Mouse (Mus musculus) lung, postnatal 14 days (tissue): ENCODE measurements at regions not wholly inside any gene's neighbourhood (a gene's known extent, or its start where the extent isn't known, plus 50 kb on each side); places are given as distances from the start of the nearest gene placed in this dataset.

Source experiments
- DNase-seq: peaks from one replicate; pipeline ENCODE4 v3.0.0; 2021

GRCm38 (mm10) chrX:10770575-10770974, 55.8 kb downstream of the Mid1ip1 start:
- DNase-seq, result no peak

- DNase-seq, result peak; percentile 45
Observed at GRCm38 (mm10) chrX:10775714-10776515, 61.1 kb downstream of the Mid1ip1 start.

DNA sequence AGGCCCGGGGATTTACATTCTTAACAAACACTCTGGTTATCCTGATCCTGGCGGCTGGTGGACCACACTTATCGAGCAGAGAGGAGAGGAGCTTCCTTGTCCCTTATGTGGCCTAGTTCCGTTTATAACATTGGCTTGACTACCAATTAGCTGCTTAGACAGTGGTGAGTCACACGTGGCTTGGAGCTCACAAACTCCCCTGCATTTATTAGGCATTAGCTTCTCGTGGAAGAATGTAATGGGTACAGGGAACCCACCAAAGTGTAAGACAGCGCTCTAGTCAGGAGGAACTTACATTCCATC, 61.7 kb downstream of the Mid1ip1 start:
- DNase-seq, result no peak

DNA sequence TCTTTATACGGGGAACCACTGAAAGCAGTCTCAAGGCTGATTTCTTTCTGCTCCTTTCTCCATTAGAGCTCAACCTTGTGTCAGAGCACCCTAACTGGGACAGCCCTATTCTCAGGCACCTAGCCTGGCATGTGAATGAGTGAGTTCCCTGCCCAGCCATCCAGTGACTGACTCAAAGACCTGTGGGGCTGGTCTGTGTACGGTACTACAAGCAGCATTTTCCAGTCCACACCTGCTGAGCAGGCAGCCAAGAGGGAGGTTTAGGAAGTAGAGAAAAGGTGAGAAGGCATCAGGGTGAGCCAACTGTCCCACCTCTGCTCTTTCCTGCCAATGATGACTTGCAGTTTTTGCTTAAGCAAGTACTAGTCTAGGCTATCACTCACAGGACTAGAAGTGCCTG, 63.2 kb downstream of the Mid1ip1 start:
- DNase-seq, result no peak

DNA sequence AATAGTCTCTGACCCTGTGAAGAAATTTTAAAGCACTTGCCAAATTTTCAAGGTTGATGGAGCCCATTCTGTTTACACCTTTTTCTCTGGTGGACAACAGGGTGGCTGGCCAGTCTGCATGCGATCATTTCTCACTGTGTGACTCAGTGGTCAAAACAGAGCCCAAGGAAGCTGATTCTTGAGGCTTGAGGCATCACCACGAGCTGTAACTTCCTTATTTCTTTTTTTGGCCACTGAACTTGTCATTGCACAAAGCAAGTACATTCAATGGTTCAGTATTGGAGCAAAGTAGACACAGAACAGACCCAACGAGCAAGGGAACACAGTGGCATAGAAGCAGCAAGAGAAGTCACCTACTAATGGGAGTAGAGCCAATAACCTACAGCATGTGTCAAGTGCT, 71.5 kb downstream of the Mid1ip1 start:
- no peak for DNase-seq

GRCm38 (mm10) chrX:10787057-10787456, 72.2 kb downstream of the Mid1ip1 start:
- no peak for DNase-seq

GRCm38 (mm10) chrX:10820313-10820920, 105.6 kb downstream of the Mid1ip1 start:
- DNase-seq, result no peak

DNA sequence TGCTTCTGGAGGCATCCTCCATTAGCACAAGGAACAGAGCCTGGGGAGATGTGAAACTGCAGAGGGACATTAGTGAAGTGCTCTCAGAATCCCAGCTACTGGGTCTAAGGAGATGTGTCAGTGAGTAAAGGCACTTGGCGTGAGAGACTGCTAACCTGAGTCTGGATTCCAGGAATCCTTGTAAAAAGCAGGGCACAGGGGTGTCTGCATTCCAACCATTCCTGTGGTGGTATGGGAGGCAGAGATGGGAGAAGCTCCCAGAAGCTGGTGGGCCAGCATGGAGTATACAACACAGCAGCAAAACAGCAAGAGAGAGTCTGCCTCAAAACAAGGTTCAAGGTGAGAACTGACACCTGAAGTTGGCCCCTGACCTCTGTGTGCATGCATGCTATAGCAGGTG, 118.9 kb downstream of the Mid1ip1 start:
- no peak for DNase-seq

GRCm38 (mm10) chrX:10857089-10857488, 142.3 kb downstream of the Mid1ip1 start:
- no peak for DNase-seq

GRCm38 (mm10) chrX:10857668-10858067, 142.9 kb downstream of the Mid1ip1 start:
- no peak for DNase-seq

DNA sequence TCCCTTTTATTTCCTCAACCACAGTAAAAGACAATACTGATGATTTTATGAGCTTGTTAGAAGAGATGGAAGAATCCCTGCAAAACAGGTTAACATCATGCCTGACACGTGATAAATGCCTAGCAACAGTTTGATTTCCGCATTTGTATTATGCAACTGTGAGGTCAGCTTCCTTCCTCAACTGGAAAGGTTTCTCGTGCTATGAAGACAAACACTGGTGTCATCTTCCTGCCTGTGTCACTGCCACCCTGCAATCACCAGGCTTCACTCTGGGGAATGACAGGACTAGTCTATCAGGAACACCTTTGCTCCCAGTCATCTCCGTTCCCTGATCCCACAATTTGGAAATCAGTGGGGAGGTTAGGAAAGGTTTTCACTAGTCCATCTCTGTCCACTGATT, 156.8 kb downstream of the Mid1ip1 start:
- no peak for DNase-seq

DNA sequence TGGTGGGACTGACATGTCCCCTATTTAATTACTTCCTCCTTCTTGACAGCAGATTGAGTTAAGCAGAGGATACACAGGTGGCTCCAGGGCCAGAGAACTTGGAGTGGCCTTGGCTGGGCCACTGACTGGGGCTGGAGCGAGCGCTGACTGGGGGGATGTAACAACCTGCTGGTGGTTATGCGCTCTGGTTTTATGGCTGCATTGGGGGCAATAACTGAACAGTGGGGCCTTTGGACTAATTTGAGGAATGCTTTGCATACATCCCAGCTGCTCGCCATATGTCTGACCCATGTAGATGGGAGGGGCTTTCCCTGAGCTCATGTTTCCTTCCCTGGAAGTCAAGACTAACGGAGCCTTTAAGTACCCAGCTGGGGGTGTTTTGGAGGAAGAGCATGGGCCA, 163.0 kb downstream of the Mid1ip1 start:
- DNase-seq, result no peak

DNA sequence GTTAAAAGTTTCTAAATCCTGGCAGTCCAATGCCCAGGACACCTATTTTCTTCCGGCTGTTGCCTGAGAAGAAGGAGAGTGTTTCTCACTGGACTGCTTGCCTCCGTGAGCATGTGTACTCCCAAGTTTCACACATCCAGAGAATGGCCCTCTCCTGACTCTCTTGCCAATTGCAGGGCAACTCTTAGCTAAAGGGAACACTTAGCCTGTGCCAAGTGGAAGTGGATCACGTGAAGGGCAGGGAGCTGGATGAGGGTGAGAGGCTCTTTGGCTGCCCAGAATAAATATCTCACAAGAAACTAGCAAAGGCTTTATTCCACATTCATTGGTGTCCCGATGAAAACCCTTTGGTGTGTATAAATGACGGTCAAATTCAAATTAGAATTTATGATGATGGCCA, 164.1 kb downstream of the Mid1ip1 start:
- peak; percentile 36 for DNase-seq

- DNase-seq, result no peak
Observed at GRCm38 (mm10) chrX:10883729-10884464, 169.1 kb downstream of the Mid1ip1 start.

DNA sequence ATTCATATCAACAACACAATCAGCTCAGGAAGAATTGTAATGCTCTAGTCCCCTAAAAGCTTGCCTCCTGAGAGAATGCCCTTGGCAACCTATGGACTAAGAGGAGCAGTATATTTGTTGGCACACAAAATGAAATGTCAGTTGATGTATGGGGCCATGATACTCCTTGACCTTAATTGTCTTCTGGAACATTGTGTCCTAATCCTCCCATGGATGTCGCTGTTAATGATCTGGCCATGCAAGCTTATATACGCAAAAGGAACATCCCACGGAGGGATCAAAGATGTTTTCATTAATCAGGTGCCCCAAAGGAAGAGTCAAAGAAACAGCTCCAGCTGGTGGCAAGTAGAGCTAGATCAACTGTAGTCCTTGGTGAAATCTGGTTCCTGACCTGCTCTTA, 178.0 kb downstream of the Mid1ip1 start:
- DNase-seq, result no peak

- no peak for DNase-seq
Observed at GRCm38 (mm10) chrX:10896193-10896955, 181.6 kb downstream of the Mid1ip1 start.

- no peak for DNase-seq
Observed at GRCm38 (mm10) chrX:10902686-10903085, 187.9 kb downstream of the Mid1ip1 start.

GRCm38 (mm10) chrX:10904072-10904471, 189.3 kb downstream of the Mid1ip1 start:
- no peak for DNase-seq

DNA sequence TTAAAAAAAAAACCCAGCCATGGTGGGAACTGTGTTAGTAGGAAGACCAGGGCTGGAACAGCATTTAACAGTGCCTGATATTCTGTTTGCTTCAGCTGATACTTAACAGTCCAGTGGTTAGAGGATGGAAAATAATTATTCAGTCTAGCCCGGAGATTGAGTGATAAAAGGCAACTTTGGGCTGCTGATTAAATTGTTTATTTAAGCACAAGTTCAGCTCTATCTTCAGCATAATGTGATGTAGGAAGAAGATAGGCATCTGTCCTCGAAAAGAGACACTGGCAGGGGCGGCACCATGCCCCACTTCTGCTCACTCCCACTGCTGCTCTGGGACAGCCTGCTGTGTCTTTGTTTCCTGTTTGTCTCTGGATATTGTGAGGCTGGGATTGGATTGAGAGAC, 190.1 kb downstream of the Mid1ip1 start:
- no peak for DNase-seq

- no peak for DNase-seq
Observed at GRCm38 (mm10) chrX:10911127-10912061, 196.6 kb downstream of the Mid1ip1 start.
